Mouse (Mus musculus) activated CD4-positive, CD25-positive, alpha-beta regulatory T cell (primary cell): ENCODE results near the gene Tyk2. TPM values are rescaled to one million over a fixed set of nuclear protein-coding genes. Genes with fewer than 3 reads are reported as not detected.

Source experiments
- polyA plus RNA-seq, 2 experiments: library from polyadenylated mRNA; unstranded; fragments of 100-300 nt; shearing (Covaris generic); gene quantifications; one replicate each; pipeline ENCODE4 v1.2.1; 2017

Gene Tyk2
- polyA plus RNA-seq: 10 to 100 TPM; 38.3 to 73.3 TPM

DNA sequence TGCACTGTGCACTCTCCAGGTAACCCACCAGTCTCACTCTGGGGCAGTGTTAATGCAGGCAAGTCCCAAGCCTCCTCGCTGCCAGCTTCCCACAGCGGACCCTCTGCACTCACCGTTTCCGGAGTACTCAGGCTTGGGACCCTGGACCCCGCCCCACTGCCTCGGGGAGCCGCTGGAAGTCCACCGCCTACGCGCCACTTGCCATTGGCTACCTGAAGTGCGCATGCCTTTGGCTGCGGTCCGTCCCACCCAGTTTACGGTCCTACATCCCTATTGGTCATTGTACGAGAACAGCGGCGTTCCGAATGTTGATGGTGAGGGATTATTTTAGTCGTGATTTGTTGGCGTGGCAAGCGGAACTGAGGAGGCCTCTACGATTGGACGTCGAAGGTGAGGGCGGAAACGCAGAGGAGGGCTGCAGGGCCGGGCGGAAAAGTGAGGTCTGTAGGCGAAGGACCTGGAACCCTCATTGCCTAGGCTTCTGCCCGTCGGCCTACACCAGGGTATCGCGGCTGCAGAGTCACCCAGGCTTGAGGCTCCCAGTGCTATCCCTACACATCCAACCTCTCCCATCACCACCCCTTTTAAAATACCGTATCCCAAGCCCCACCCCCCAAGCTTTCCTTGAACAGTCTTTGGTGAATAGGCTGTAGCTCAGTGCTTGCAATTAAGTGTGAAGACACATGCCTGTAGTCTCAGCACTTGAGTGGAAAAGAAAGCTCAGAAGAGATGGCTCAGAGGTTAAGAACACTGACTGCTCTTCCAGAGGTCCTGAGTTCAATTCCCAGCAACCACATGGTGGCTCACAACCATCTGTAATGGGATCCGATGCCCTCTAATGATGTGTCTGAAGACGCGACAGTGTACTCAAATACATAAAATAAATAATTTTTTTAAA lies at the start of gene Tyk2:
Tyk2 (minus strand) TSS at position 185 of the 898 bp plus-strand sequence.

DNA sequence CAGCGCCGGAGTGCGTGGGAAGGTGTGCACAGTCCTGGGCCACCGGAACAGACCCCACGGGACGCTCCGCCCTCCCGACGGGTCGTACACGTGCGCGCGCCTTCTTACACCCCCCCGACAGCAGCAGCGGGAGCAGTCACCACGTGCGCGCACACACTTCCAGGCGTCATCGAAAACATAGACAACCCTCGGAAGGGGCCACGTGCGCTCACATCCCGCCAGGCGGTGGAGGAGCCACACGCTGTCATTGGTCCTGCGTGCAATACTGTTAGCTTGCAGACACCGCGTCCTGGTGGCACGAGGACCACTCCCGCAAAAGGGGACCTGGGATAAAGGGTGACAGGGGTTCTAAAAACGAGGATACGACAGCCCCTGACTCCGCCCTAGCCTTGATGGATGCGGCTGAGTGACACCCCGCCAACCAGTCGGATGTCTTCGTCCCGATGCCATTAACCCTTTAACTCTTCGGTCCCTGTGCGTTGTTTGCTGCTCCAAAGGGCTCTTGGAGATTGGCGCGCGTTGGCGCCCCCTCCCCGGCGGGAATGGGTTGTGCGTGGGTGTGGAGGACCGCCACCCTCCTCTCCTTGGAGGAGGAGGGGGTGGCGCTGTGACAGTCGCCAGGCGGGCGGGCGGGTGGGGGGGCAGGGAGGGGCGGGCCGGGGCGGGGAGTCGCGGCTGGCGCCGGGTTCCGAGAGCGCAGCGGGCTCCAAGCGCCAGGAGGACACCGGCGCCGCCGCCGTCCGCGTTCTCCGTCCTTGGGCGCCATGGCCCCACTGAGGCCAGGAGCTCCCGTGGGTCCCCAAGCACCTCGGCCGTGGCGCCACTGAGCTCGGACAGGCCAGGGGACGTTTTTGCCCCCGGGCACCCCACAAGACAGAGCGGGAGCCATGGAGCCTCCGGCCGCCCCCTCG lies 34.3 kb upstream of the Tyk2 start, which contains the start of gene Pde4a:
Pde4a (plus strand) TSS at position 674 of the 911 bp plus-strand sequence.

DNA sequence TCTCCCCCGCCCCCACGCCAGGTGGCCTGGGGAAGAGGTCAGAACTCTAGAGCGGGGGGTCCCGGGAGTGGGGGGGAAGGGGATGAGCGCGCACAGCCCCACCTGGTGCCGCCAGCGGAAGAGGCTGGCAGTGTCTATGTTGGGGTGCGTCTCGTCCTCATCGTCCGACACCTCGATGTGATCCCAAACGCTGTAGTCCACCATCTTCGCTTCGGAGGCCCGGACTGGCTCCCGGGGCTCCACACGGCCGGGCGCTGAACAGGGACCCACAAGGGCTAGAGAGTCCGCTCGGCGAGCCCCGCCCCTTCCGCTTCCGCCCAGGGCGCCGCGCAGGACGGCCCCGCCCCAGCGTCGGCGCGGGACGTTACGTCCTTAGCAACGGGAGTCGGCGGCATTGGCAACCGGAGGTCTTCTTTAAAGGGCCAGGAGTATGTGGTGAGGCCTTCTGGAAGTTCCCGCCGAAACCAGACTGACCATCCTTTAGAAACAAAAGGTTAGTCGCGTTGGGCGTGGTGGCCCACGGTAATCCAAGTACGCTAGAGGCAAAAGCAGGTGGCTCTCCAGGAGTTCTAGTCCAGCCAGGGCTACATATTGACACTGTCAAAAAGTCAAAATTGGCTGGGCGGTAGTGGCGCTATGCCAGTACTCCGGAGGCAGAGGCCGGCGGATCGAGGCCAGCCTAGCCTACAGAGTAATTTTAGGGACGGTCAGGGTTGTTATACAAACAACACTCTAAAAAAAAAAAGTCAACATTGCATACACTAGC lies 18.8 kb upstream of the Tyk2 start, which contains the start of gene Cdc37:
Cdc37 (minus strand) TSS at position 329 of the 766 bp plus-strand sequence.

DNA sequence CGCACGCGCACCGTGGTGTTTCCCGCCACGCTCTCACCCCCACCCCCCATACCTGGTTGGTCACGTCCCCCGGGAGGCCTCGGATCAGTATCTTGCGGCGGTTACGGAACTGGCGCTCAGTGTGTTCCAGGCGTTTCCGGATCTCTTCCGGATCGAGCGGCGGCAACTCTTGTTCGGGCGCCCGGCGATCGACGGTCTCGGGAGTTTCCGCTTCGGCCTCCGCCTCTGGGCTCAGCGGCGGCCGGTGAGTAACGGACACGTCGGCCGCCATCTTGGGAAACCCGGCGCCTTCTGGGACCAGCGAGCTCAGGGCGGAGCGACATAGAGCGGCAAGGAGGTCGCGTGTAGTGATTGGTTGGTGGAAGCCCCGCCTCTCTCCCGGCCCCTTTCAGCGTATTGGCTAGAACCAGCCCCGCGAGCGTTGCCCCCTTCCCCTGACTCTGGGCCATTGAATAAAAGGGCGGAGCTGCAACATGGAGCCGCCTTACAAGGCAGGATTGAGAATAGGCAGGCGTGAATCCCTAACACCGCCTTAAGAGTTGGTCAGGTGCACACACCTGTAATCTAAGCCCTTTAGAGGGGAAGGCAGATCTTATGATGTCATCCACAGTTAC lies 39.2 kb downstream of the Tyk2 start, which contains the start of the genes Gm38431 and Raver1:
Gm38431 (minus strand) TSS at position 291 of the 614 bp plus-strand sequence.
Raver1 (minus strand) TSS at position 302 of the 614 bp plus-strand sequence.

DNA sequence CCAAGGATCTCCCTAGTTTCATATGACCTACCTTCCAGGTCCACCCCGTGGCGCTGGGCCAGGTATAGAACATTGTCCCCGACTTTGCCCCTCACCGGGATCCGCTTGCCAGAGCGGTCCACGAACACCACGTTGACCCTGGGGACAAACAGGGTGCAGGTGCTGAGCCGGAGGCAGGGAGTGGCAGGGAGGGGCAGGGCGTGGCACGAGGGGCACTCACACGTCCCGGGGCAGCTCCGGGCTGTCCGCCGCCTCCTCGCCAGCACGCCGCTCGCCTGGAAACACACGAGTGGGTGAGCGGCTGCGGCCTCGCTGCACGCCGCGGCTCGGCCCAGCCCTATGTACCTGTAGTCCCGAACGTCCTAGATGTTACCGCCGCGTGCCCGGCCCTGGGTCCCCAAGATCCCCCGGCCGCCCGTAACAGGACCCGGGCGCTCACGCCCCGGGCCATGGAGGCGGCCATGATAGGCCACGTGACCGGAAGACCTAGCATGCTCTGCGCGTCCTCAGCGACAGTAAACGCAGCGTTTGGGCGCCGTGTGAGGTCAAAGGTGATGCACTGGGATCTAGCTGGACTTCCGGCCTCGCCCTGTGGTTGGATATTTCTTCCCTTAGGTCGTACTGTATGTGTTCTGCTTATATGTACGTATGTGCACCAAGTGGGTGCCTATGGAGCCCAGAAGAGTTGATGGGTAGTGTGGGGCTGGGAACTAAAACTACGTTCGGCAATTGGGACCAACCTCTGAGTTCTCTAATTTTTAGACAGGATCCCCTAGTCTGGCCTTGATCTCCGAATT lies 57.8 kb downstream of the Tyk2 start, which contains the start of the genes Gm49373 and Fdx1l:
Gm49373 (minus strand) TSS at position 53 of the 797 bp plus-strand sequence.
Fdx1l (minus strand) TSS at position 571 of the 797 bp plus-strand sequence.

DNA sequence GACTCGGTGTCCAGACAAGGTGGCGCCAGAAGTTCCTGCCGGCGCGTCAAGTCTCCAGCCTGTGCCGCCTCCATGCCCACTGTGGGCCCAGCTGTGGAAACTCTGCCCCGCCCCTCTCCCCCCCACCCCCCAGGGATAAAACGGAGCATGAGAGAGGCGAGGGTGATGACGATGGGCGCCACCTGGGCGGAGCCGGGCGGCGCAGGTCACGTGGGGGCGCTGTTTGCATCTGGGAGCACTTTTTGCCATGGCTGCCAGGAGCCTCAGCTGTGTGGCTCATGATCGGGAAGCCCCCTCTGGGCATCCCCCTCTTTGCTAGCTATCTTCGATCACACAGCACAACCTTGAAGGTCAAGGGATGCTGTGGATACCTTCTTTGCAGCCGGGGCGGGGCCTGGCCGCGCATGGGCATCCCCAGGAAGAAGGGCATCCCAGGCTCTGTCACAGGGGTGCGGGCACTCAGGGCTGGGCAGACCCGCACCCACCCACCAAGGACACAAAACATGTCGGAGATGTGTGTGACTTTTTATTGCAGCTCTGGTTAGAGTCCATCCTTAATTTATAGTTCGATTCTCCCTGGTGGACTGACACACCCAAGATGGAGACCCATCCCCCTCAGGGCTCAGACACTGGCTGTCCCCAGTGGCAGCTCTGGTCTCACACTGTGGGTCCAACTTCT lies 63.9 kb downstream of the Tyk2 start, which contains the start of gene Zglp1:
Zglp1 (minus strand) TSS at position 88 of the 679 bp plus-strand sequence.

Other genes with a start within 250 kb of the Tyk2 start
- gene Ppan, start 243.1 kb downstream of the Tyk2 start, polyA plus RNA-seq: 10 to 100 TPM; 51.5 to 79.7 TPM
- 100 to 1,000 TPM; 206 to 307 TPM for gene Eif3g, start 232.6 kb downstream of the Tyk2 start, polyA plus RNA-seq
- gene Dnmt1, start 171.4 kb downstream of the Tyk2 start, polyA plus RNA-seq: 10 to 100 TPM; 40.3 to 87.6 TPM
- gene S1pr2, start 154.5 kb downstream of the Tyk2 start, polyA plus RNA-seq: 10 to 100 TPM in 1 of 2 experiments, 1 to 10 TPM in 1; 8.7 to 17.8 TPM
- gene Mrpl4, start 128.5 kb downstream of the Tyk2 start, polyA plus RNA-seq: 100 to 1,000 TPM; 128 to 147 TPM
- gene Icam1, start 115.3 kb downstream of the Tyk2 start, polyA plus RNA-seq: 100 to 1,000 TPM in 1 of 2 experiments, 10 to 100 TPM in 1; 79.0 to 136 TPM
- gene Icam4, start 101.9 kb downstream of the Tyk2 start, polyA plus RNA-seq: under 1 TPM; 0.69 to 0.85 TPM
- 1 to 10 TPM; 1.3 to 2.1 TPM for gene Icam5, start 99.2 kb downstream of the Tyk2 start, polyA plus RNA-seq
- gene Zglp1, start 64.2 kb downstream of the Tyk2 start, polyA plus RNA-seq: under 1 TPM in 1 of 2 experiments, not detected in 1; 0.47 TPM
- gene Gm49373, start 58.1 kb downstream of the Tyk2 start, polyA plus RNA-seq: under 1 TPM; 0.21 to 0.48 TPM
- 10 to 100 TPM; 22.0 to 35.0 TPM for gene Fdx1l, start 57.6 kb downstream of the Tyk2 start, polyA plus RNA-seq
- gene Gm38431, start 39.2 kb downstream of the Tyk2 start, polyA plus RNA-seq: 1 to 10 TPM in 1 of 2 experiments, under 1 TPM in 1; 0.77 to 2.0 TPM
- gene Raver1, start 39.2 kb downstream of the Tyk2 start, polyA plus RNA-seq: 10 to 100 TPM; 53.8 to 73.2 TPM
- 100 to 1,000 TPM; 257 to 310 TPM for gene Cdc37, start 18.7 kb upstream of the Tyk2 start, polyA plus RNA-seq
- 1 to 10 TPM in 1 of 2 experiments, under 1 TPM in 1; 0.45 to 3.7 TPM for gene Pde4a, start 34.5 kb upstream of the Tyk2 start, polyA plus RNA-seq
- 10 to 100 TPM; 51.6 to 55.5 TPM for gene Keap1, start 108.1 kb upstream of the Tyk2 start, polyA plus RNA-seq
- under 1 TPM in 1 of 2 experiments, not detected in 1; 0.06 TPM for gene S1pr5, start 117.2 kb upstream of the Tyk2 start, polyA plus RNA-seq
- gene Atg4d, start 134.1 kb upstream of the Tyk2 start, polyA plus RNA-seq: 10 to 100 TPM; 52.8 to 60.8 TPM
- gene Kri1, start 156.7 kb upstream of the Tyk2 start, polyA plus RNA-seq: 10 to 100 TPM; 19.0 to 38.8 TPM
- 100 to 1,000 TPM; 105 to 242 TPM for gene Cdkn2d, start 160.2 kb upstream of the Tyk2 start, polyA plus RNA-seq
- 1 to 10 TPM; 1.9 to 2.8 TPM for gene Ap1m2, start 181.1 kb upstream of the Tyk2 start, polyA plus RNA-seq
- gene Slc44a2, start 189.5 kb upstream of the Tyk2 start, polyA plus RNA-seq: 100 to 1,000 TPM; 328 to 350 TPM
- gene Ilf3, start 236.6 kb upstream of the Tyk2 start, polyA plus RNA-seq: 10 to 100 TPM; 41.5 to 42.0 TPM